Mouse (Mus musculus) right cerebral cortex, postnatal 4 days (tissue): ENCODE data around the gene Zdhhc14.
"Not testable (repeated sequence)": the region's sequence is repeated elsewhere in the genome, so short reads cannot be mapped to it uniquely, and the experiment has no call there.

Source experiments
- DNase-seq: peaks from one replicate; pipeline ENCODE4 v3.0.0-alpha.2; 2022

Gene Zdhhc14

GRCm38 (mm10) chr17:5609875-5610552 lies 117.7 kb downstream of the Zdhhc14 start:
- no peak for DNase-seq

DNA sequence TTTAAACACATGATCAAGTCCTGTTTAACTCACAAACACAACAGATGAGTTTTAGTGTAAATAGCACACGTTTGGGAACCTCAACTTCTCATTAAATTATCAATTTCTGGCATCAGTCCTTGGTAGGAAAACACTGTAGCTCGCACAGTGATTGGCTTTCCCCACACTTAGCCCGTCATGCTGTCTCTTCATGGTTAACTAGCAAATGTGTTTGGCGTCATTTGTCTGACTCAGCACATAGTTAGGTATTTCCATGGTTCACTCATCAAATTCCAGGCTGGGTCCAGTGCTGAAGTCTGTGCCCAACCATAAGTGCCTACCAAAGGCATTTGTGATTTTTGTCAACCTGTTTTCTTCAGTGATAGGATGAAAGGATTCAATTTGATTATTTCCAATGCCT lies 119.9 kb downstream of the Zdhhc14 start:
- no peak for DNase-seq

DNA sequence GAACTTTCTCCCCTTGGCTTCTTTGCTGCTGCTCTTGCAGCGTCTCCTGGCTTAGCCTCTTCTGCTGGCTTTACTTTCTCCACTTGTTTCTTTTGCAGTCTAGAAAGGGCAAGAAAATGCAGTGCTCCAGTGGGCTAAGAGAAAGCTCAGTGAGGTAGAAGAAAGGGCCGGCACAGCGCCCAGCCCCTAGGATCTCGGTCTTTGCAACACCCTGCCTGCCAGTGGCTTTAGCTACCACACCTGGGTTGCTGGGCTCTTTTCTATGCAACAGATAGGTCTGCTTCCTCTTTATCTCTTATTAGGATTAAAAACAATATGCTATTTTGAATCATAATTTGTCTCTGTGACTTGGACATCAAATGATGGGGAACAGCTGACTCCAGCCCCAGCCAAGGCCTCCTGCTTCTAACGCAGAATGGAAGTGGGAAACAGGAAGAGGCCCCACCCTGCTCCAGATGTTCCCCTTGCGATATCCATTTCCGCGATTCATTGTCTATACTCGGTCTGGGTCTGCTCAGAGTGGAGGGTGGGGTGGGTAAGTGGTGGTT lies 122.5 kb downstream of the Zdhhc14 start:
- DNase-seq, result no peak

- no peak for DNase-seq
These were observed 129.6 kb downstream of the Zdhhc14 start for GRCm38 (mm10) chr17:5621626-5622591.

DNA sequence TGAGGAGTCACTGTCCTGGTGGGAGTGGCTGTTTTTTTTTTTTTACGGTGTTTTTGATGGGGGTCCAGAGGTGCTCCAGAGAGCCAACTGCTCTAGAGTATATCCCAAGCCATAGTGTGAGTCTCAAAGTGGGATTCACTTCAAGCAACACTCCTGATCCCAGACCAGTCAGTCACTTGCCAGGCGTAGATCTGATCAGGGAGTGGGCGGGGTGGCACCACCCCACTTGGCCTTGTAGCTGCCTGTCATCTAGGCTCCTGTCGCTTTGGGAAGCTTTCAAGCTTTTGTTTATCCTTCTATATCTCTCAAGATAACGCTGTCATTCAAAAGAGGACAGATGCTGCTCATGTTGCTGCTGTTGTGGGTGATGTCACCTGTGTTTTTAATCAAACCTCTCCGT lies 130.4 kb downstream of the Zdhhc14 start:
- no peak for DNase-seq

DNA sequence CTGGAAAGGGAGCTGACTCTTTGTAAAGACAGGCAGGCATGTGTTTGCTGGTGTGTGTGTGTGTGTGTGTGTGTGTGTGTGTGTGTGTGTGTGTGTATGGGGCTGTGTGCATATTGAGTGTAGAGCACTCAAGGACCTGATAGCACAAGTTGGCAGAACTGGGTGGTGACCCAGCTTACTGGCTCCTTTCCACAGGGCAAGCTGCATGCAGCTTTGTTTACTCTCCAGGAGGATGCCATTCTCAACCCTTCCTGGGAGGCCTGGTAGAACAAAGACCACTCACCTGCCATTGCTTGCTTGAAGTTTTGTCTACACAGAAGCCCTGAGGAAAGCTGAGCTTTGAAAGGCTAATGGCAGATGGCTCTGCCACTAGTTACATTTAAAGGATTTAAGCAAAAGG lies 130.8 kb downstream of the Zdhhc14 start:
- DNase-seq, result no peak

DNA sequence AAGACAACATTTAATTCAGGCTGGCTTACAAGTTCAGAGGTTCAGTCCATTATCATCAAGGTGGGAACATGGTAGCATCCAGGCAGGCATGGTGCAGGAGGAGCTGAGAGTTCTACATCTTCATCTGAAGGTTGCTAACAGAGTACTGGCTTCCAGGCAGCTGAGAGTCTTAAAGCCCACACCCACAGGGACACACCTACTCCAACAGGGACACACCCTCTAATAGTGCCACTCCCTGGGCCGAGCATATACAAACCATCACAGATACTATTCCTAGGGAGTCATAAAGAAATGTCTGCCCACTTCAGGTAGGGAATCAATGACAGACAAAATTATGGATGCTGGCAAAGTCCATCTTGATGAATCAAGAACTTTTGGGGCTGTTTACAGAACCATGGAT lies 132.5 kb downstream of the Zdhhc14 start:
- not testable (repeated sequence) for DNase-seq

GRCm38 (mm10) chr17:5626402-5626801 lies 134.0 kb downstream of the Zdhhc14 start:
- DNase-seq, result no peak

- DNase-seq, result no peak
These were observed 135.3 kb downstream of the Zdhhc14 start for GRCm38 (mm10) chr17:5627664-5628063.

- DNase-seq, result no peak
These were observed 137.3 kb downstream of the Zdhhc14 start for GRCm38 (mm10) chr17:5629651-5630050.

DNA sequence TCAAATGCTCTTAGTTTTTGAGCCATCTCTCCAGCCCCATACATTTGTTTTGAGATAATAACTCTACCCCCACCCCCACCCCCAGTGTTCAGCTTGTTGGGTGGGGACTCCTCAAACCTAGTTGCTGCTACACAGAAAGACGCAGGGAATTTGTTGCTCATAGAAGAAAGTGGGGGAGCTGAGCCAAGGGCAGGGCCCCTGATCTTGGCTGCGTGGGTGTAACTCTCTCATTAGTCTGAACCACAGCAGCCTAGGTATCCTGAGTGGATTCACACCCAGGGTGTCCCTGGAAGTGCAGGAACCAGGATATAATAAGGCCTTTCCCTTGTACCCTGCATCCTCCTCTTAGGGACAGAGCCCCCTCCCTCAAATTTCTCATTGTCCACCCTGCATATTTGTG lies 142.9 kb downstream of the Zdhhc14 start:
- DNase-seq, result no peak

GRCm38 (mm10) chr17:5641436-5641835 lies 149.1 kb downstream of the Zdhhc14 start:
- no peak for DNase-seq

GRCm38 (mm10) chr17:5642918-5643721 lies 150.8 kb downstream of the Zdhhc14 start:
- peak; percentile 48 for DNase-seq

GRCm38 (mm10) chr17:5650124-5650523 lies 157.8 kb downstream of the Zdhhc14 start:
- DNase-seq, result no peak

DNA sequence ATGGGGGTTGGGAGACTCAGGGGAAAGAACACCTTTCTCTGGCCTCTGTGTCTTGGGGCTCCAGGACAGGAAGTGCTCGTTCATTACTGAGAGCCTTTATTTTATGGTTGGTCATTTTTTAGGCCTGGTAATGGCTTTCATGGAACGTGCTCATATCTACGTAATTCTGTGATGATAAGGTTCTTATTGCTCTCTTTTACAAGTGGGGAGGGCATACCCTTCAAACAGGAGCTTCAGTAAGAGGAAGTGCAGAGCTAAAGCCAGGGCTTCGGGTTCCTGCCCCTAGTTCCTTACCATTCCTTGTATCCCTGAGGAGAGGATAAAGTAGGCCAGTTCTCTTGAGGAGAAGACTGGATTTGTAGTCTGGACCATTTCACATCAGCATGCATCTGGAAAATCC lies 158.3 kb downstream of the Zdhhc14 start:
- no peak for DNase-seq

- no peak for DNase-seq
These were observed 159.2 kb downstream of the Zdhhc14 start for GRCm38 (mm10) chr17:5651551-5651950.

DNA sequence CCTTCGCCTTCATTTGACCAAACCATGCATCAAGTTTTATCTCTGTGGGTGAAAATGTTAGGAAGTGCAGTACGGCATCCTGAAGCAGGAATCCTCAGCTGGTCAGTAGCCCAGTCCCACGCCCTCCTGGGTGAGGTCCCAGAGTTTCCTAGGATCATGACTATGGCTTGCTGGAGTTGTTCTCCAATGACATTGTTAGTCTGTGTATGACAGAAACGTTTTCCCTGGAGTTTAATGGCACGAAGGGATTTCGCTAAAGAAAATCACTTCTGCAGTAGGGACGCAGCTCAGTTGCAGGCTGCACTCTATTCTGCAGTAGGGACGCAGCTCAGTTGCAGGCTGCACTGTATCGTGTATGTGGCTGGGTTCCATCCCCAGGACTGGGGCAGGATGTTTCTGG lies 161.6 kb downstream of the Zdhhc14 start:
- DNase-seq, result no peak

DNA sequence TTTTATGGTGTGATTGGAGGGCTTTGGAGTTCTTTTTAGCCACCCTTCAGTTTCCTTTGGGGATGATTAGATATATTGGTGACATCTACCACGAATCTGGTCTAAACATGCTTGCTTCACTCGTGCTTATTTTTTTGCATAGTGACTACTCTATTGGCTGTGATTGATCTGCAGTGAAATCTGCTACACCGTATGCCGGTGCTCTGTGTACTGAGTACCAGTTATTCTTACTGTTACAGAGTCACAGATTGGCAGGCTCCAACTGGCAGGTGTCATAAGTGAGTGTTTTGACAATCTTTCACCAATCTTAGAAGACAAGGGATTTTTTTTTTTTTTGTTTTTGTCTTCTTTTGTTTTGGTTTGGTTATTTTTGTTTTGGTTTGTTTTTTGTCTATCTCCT lies 163.2 kb downstream of the Zdhhc14 start:
- DNase-seq, result no peak

DNA sequence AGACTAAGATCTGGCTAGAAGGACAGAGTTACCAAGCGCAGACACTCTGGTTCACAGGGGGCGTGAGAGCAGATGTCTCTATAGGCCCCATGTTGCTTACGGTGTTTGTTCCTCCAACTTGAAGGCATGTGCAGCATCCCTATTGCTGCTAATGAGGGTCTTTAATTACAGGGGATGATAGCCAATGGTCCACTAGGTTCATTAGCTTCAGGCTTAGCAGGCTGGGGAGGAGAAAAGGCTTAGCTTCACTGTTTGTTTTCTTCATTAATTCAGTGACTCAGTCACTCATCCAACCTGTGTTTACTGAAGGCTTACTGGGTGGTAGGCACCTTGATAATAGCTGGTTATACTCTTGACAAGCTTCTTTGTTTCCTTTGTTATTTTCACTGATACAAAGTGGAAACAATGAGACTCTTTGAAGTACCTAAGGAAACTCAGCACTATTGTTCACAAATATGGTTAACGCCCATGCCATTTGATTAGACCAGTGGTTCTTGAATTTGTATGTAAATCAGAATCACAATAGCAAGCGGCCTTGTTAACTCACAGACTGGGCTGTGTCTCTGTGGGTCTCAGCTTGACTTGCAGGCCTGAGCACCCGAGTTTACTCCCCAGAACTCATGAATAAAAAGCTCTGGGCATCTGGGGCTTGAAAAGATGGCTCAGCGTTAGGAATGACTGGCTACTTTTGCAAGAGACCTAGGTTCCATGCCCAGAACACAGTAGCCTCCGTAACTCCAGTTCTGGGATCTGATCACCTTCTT lies 168.1 kb downstream of the Zdhhc14 start:
- DNase-seq, result no peak

DNA sequence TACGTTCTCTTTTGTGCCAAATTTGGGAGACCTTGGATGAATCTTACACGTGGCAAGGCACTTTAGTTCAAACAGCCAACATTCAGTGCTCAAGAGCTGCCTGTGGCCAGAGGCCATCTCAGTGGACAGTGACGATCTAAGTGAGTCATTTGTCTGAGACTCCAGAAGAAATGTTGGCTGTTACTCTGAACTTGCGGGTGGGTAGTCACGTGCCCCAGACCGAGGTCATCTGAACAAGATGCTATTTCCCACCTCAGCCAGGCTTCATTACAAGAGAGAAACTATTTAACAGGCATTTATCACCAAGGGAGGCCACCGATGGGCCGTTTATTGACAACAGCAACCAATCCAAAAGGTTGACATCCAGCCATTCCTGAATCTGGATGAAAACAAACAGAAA lies 174.3 kb downstream of the Zdhhc14 start:
- DNase-seq, result no peak

GRCm38 (mm10) chr17:5668456-5668855 lies 176.1 kb downstream of the Zdhhc14 start:
- no peak for DNase-seq

GRCm38 (mm10) chr17:5668981-5669380 lies 176.6 kb downstream of the Zdhhc14 start:
- no peak for DNase-seq
